Mouse (Mus musculus): ENCODE measurements around the gene Dlgap3. TPM values are rescaled to one million over a fixed set of nuclear protein-coding genes. Genes with fewer than 3 reads are reported as not detected.

Gene Dlgap3
- total RNA-seq, 1 experiment from 2014 or later = 6.0 TPM

GRCm38 (mm10) chr4:127174900-127175278, 5.9 kb downstream of the Dlgap3 start:
- DNase-seq = no peak

- no peak for DNase-seq
Measured at GRCm38 (mm10) chr4:127177961-127178360, 9.0 kb downstream of the Dlgap3 start.

DNA sequence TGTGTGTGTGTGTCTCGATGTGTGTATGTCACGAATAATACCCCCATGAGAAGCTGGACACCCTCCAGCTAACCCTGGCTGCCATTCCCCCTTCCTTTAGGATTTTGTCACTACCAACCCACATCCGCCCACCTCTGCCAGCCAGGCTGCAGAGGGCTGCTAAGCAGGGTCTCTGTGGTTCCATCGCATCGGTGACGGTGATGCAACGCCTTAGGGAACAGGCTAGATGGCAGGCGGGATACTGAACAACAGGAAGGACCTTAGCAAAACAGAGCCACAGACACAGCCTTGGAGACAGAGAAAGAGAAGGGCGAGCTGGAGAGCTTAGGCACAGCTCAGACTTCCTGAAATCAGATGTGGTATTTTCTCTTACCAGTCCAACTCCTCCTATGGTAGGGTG, 9.7 kb downstream of the Dlgap3 start:
- DNase-seq = no peak

GRCm38 (mm10) chr4:127179469-127180449, 10.8 kb downstream of the Dlgap3 start:
- no peak for DNase-seq

GRCm38 (mm10) chr4:127180450-127180840, 11.4 kb downstream of the Dlgap3 start:
- DNase-seq = no peak

- DNase-seq = no peak
Measured at GRCm38 (mm10) chr4:127181010-127181409, 12.0 kb downstream of the Dlgap3 start.

- no peak for DNase-seq
Measured at GRCm38 (mm10) chr4:127183867-127184266, 14.9 kb downstream of the Dlgap3 start.

GRCm38 (mm10) chr4:127190921-127191320, 21.9 kb downstream of the Dlgap3 start:
- DNase-seq = no peak

DNA sequence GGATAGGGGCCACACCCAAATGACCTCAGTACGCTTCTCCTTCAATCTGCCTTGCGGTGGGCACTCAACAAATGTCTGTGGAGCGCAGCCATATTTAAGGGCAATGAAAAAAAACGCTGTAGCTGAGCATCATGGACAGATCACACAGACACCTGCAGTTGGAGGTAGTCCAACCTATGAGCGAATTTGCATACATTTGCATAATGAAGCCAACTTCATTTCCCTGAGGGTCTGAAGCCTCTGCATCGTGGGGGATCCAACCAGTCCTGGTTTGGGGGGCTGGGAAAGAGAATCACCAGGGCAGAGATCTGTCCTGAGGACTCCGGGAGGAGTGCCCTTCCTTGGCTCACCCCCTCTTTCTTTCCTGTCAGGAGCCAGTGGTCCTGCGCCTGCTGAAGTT, 23.7 kb downstream of the Dlgap3 start:
- DNase-seq = no peak

DNA sequence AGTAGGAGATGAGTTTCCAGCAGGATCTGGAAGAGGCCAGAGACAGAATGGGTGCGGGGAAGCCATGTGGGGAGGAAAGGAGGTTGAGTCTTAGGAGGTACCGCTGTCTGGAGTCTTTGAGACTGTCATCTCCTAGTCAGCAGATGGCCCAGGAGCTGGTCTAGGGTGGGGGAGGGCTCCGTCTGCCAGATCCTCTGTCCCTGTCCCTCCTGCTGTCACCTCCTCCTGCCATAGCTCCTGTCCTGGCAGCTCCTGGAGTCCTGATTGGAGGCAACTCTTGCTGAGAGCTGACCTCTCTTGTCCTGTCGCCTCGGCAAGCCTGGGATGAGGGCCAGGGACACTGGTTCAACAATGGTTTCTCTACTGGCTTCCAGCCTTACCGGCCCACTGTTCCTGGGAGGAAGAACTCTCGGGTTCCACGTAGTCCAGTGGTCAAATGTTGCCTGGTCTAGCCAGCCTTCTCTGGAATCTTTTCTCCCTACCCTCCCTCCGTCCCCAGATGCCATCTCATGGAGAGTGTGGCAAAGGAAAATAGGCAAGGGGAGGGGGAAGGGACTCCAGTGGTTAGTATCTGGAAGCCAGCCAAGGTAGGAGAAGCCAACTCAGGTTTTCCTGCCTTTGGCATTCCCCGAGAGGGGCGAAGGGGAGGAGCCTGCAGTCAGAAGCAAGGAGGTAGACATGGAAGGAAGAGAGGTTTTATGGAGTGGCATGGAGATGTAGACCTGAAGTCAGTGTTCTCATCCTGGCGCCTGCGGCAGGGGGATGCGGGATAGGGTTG, 24.6 kb downstream of the Dlgap3 start:
- peak; percentile 6 for DNase-seq

DNA sequence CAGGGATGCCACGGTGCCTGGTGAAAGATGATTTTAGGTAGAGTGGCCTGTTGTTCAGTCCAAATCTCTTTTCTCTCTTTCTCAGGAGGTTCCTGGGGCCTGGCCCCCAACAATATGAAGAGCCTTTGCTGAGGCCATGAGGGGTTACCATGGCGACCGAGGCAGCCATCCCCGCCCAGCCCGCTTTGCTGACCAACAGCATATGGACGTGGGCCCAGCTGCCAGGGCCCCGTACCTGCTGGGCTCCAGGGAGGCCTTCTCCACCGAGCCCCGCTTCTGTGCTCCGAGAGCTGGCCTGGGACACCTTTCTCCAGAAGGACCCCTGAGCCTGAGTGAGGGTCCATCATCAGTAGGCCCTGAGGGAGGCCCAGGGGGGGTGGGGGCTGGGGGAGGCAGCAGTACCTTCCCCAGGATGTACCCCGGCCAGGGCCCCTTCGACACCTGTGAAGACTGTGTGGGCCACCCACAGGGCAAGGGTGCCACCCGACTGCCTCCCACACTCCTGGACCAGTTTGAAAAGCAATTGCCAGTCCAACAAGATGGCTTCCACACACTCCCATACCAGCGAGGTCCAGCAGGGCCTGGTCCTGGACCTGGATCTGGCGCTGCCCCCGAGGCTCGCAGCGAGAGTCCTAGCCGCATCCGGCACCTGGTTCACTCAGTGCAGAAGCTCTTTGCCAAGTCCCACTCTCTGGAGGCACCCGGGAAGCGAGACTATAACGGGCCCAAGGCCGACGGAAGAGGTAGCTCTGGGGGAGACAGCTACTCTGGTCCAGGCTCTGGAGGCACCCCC, 25.7 kb downstream of the Dlgap3 start:
- no peak for DNase-seq

- no peak for DNase-seq
Measured at GRCm38 (mm10) chr4:127198609-127199008, 29.6 kb downstream of the Dlgap3 start.

GRCm38 (mm10) chr4:127199406-127199805, 30.4 kb downstream of the Dlgap3 start:
- no peak for DNase-seq

GRCm38 (mm10) chr4:127200164-127200722, 31.2 kb downstream of the Dlgap3 start:
- no peak for DNase-seq

GRCm38 (mm10) chr4:127200769-127201617, 32.0 kb downstream of the Dlgap3 start:
- no peak for DNase-seq

GRCm38 (mm10) chr4:127203081-127203480, 34.1 kb downstream of the Dlgap3 start:
- no peak for DNase-seq

DNA sequence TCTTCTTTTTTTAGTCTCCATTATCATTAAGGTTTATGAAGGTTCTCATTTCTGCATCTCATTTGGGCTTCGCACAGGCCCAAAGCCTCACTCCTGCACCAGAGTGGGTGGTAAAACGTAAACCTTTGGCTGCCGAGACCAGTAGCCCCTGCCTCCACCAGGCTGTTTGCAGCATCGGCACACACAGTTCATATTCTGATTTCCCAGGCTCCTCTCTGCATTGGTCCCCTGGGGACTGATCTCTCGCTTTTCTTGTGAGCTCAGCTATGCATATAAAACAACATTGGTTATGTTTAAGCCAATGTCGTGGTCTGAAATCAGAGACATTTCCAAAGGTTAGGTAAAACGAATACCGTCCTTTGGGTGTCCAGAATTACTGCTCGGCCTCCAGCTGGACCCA, 42.3 kb downstream of the Dlgap3 start:
- no peak for DNase-seq

DNA sequence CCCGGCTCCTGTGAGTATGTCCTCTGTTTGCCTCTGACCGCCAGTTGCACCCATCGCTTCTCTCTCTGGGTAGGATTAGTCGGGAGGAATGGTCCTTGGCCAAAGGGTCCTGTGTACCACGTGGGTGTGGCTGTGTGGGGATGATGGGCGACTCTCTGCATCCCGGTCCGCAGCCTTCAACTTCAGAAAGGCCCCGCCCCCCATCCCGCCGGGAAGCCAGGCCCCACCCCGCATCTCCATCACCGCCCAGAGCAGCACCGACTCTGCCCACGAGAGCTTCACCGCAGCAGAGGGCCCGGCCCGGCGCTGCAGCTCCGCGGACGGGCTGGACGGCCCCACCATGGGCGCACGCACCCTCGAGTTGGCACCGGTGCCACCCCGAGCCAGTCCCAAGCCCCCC, 45.5 kb downstream of the Dlgap3 start:
- no peak for DNase-seq

DNA sequence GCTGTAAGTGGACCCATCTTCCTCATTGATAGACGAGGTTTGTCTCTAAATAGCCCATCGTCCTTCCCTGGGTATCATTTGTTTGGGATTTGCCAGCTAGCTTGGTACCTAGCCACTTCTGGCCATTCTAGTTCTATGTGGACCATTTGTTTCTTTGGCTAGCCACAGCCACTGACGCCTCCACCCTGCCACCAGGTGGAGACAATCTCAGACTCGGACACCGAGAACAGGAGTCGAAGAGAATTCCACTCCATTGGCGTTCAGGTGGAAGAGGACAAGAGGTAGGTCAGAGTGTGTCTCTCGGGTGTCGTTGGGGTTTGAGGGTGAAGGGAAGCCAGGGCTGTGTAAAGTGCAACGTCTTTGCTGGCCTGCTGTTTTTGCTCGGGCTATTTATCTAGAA, 46.1 kb downstream of the Dlgap3 start:
- DNase-seq = no peak

DNA sequence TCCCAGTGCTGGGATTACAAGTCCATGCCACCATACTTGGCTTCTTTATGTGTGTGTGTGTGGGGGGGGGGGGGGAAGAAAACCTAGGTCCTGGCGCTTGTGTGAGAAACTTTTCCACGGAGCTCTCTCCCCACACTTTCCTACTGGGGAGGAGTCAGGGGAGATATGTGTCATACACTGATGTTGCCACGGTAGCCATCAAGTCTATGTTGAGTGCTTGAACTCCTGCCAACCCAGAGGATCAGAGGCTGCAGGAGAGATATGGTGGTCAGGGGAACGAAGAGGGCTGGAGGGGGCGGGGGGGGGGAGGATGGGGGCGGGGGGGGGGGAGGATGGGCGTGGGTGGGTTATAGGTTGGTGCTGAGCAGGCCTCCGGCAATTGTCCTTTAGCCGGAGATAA, 46.8 kb downstream of the Dlgap3 start:
- DNase-seq = no peak

- no peak for DNase-seq
Measured at GRCm38 (mm10) chr4:127216251-127216651, 47.2 kb downstream of the Dlgap3 start.

All from adrenal gland, postnatal 25 days (tissue).